Mouse (Mus musculus): ENCODE results near the gene Arfgap3. TPM values are rescaled to one million over a fixed set of nuclear protein-coding genes. Genes with fewer than 3 reads are reported as not detected.
"Not testable (repeated sequence)": the region's sequence is repeated elsewhere in the genome, so short reads cannot be mapped to it uniquely, and the experiment has no call there.

The Arfgap3 gene
- polyA plus RNA-seq (2015; fragmentation: Nextera tagmentation; extraction: Ambion mirVana), result 27.8 and 28.5 TPM in 2 replicates

DNA sequence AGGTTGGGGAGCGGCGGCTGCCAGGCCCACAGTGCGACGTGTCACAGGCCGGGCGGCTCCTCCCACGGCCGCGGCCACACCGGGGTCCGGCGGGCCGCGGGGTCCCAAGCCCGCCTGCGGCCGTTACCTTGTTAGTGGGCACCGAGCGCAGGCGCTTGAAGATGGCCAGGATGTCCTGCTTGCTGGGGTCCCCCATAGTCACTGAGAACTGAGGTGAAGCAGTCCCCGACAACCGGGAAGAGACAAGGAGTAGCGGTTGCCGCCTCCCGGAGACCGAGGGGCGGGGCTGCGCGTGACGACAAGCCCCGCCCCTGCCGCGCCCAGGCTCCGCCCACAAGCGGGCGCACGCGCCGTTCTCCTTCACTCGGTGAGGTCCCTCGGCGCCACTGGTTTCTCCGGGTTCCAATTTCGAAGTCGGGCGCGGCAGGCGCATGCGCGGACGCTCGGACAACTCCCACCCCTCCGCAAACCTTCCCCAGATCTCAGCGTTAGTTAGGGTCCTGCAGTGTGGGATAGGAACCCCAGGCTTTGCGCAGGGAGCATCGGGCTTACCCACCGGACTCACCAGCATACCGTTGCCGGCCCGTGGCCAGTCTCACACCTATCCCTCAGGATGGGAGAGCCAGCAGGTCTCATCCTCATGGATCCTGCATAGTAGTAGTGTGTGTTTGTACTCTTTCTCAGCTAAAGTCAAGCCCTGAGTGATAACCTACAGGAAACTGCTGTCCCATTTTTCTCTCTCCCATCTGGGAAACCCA is at the start of gene Arfgap3:
Gene Arfgap3 (minus strand): TSS at position 294 of the 758 bp plus-strand sequence.
- Histone ChIP-seq H3K36me3 (peaks cover 24% of the 10 kb centered on the region), H3K4me3 (peak within 1 kb of the TSS; percentile 91), H3K27me3 (replicated peaks) (no peaks in the 10 kb centered on the region), H3K9me3 (no peaks in the 10 kb centered on the region), H3K4me1 (peaks cover 33% of the 10 kb centered on the region), H3K27ac (replicated peaks) (peak within 1 kb of the TSS; percentile 62), H3K9ac (peak within 1 kb of the TSS; percentile 90), H3K4me2 (peak within 1 kb of the TSS; percentile 96)
- under 1% methylated on average over 60 of the region's 60 CpGs for WGBS
- ATAC-seq (ENCODE audit: extremely low read depth, insufficient number of reproducible peaks, low FRiP score, low TSS enrichment), result peak; percentile 88

DNA sequence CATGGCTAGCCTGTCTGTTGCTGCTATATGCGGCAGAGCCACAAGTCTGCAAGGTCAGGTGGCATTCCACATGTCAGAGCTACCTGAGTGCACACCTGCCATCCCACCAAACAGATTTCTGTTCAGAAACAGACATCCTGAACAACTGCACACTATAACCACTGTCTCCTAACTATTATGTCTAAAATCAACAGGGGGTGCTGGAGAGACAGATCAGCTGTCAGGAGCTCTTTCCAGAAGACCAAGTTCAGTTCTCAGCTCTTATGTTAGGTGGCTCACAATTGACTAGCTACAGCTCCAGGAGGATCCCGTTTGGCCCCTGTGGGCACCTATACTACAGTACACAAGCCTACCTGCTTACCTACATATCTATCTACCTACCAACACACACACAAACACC is 42.7 kb upstream of the Arfgap3 start:
- WGBS, result 73% methylated on average over 2 of the region's 2 CpGs
- Histone ChIP-seq H3K9ac (no peak overlapping the region), H3K9me3 (no peaks in the 10 kb centered on the region), H3K36me3 (peaks cover 45% of the 10 kb centered on the region), H3K4me2 (no peak overlapping the region), H3K27ac (replicated peaks) (no peak overlapping the region), H3K4me1 (peaks cover 15% of the 10 kb centered on the region), H3K4me3 (no peak overlapping the region), H3K27me3 (replicated peaks) (no peaks in the 10 kb centered on the region)
- ATAC-seq (ENCODE audit: extremely low read depth, insufficient number of reproducible peaks, low FRiP score, low TSS enrichment), result no peak

DNA sequence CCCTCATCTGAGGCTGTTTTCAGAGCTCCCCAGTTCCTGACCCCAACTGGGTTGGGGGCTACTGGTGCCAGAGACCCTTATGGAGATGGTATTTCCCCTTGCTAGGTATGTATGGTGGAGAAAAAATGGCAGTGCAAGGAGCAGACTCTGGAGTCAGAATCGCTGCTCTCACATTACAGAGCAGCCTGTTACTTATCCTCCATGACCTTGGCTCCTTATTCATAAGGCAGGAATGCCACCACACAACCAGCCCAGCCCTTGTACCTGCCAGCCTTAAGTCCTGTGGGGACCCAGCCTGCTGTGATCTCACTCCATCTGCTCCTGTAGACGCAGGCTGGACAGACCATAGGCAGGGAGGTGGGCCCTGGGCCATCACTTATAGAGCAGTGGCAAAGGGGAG is 37.9 kb upstream of the Arfgap3 start:
- Histone ChIP-seq H3K9me3 (no peaks in the 10 kb centered on the region), H3K4me1 (peaks cover 4% of the 10 kb centered on the region; the same call in 1 of the 2 replicates), H3K36me3 (peaks cover 94% of the 10 kb centered on the region), H3K4me2 (no peak overlapping the region), H3K4me3 (no peak overlapping the region), H3K27me3 (replicated peaks) (no peaks in the 10 kb centered on the region), H3K9ac (no peak overlapping the region), H3K27ac (replicated peaks) (no peak overlapping the region)
- 65% methylated on average over 2 of the region's 2 CpGs for WGBS
- no peak for ATAC-seq (ENCODE audit: extremely low read depth, insufficient number of reproducible peaks, low FRiP score, low TSS enrichment)

DNA sequence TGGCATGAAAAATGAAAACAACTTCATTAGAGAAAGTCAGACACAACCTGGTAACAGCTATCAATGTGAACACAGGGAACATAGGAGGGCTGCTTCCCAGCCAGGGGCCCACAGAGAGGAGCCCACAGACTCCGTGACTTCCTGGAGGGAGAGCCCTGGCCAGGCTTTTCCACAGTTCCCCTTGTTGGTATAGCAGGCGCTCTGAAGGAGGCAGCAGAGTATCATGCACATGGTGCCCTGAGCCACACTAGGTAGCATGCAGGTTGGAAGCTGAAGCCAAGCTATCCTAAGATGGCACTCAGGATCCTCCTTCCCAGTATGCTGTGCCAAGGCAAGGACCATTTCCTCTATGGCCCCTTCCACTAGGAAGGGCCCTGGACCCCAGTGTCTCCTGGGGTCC is 33.6 kb upstream of the Arfgap3 start:
- Histone ChIP-seq H3K4me1 (peaks cover 4% of the 10 kb centered on the region; the same call in 1 of the 2 replicates), H3K27ac (replicated peaks) (peak overlapping the region; percentile 37), H3K4me3 (no peak overlapping the region), H3K4me2 (no peak overlapping the region), H3K9ac (no peak overlapping the region), H3K36me3 (peaks cover 98% of the 10 kb centered on the region), H3K27me3 (replicated peaks) (no peaks in the 10 kb centered on the region), H3K9me3 (no peaks in the 10 kb centered on the region)
- 80% methylated on average over 2 of the region's 2 CpGs for WGBS
- ATAC-seq (ENCODE audit: extremely low read depth, insufficient number of reproducible peaks, low FRiP score, low TSS enrichment), result no peak

DNA sequence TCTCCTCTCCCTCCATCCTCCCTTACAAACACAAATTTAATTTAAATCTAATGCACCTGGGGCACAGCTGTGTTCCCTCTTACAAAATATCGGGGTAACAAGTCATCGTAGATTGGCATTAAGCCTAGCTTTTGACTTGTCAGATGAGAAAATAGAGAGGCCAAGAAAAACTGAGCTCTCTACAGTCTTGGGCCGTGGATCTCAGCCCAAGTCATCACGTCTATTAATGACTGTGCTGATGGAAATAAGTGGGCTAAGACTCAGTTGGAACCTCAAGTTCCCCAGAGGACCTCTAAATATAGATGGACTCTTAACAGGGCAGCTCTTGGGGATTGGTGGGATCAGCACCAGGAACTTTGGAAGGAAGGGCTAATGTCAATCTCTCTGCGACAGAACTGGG is 33.1 kb upstream of the Arfgap3 start:
- Histone ChIP-seq H3K4me1 (peaks cover 4% of the 10 kb centered on the region; the same call in 1 of the 2 replicates), H3K9ac (no peak overlapping the region), H3K27me3 (replicated peaks) (no peaks in the 10 kb centered on the region), H3K4me2 (no peak overlapping the region), H3K36me3 (peaks cover 98% of the 10 kb centered on the region), H3K27ac (replicated peaks) (no peak overlapping the region), H3K4me3 (no peak overlapping the region), H3K9me3 (no peaks in the 10 kb centered on the region)
- ATAC-seq (ENCODE audit: extremely low read depth, insufficient number of reproducible peaks, low FRiP score, low TSS enrichment), result no peak
- 69% methylated on average over 5 of the region's 5 CpGs for WGBS

DNA sequence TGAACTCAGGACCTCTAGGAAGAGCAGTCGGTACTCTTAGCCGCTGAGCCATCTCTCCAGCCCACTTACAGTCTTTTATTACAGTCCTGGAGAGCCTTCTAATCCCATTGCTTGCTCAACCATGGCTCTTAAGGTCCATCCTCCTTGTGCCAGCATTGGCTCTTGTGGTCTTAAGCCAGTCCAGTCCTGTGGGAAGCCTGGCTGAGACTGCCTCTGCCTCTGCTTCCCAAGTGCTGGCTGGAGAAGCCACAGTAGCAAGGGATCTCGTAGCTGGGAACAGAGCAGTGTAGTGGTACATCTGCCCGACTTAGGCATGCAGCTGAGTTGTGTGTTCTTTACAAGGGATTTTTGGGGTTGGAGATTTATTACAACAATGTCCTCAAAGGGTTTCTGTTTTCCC is 32.4 kb upstream of the Arfgap3 start:
- no peak overlapping the region for H3K9ac ChIP-seq
- no peak for ATAC-seq (ENCODE audit: extremely low read depth, insufficient number of reproducible peaks, low FRiP score, low TSS enrichment)
- H3K4me3 ChIP-seq, result no peak overlapping the region
- H3K4me1 ChIP-seq, result no peaks in the 10 kb centered on the region
- no peak overlapping the region for H3K4me2 ChIP-seq
- H3K27ac ChIP-seq (replicated peaks), result no peak overlapping the region
- peaks cover 98% of the 10 kb centered on the region for H3K36me3 ChIP-seq
- 94% methylated on average over 4 of the region's 4 CpGs for WGBS
- H3K9me3 ChIP-seq, result no peaks in the 10 kb centered on the region
- no peaks in the 10 kb centered on the region for H3K27me3 ChIP-seq (replicated peaks)

DNA sequence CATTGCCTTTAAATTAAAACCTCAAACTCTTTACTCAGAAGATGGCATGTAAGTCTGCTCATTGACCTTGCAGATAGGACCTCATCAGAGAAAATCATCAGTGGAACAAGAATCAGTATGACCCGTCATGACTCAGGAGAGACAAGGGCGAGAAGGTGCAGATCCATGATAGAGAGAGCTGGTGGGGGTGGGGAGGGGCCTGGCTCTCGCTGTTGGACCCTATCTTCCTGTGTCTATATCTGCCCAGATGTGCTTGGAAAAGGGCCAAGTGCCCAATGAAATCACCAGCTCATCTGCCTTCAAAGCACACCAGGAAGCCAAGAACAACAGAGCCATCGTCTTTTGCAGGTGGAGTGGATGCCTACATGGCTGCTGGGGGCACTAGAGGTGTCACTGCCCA is 27.1 kb upstream of the Arfgap3 start:
- Histone ChIP-seq H3K9me3 (no peaks in the 10 kb centered on the region), H3K4me1 (peaks cover 16% of the 10 kb centered on the region), H3K9ac (no peak overlapping the region), H3K36me3 (peaks cover 79% of the 10 kb centered on the region), H3K27me3 (replicated peaks) (no peaks in the 10 kb centered on the region), H3K4me2 (no peak overlapping the region), H3K4me3 (no peak overlapping the region), H3K27ac (replicated peaks) (no peak overlapping the region)
- WGBS, result 47% methylated on average over 4 of the region's 4 CpGs
- ATAC-seq (ENCODE audit: extremely low read depth, insufficient number of reproducible peaks, low FRiP score, low TSS enrichment), result no peak

DNA sequence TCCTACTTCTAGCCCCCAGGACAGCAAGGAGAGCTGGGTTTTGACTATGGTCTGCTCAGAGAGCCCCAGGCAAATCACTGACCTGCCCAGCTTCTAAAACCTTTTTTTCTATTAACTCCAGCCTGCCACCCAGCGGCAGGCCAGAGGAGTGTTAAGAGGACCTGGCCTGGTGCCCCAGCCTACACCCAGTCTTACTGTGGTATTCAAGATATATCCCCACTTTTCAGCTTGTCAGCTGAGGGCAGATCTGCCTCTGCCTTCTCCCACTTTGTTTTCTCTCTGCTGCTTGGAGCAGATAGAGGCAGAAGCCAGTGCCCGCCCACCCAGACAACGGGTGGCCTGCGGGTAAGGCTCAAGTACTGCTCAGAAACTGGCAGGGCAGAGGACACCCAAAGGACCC is 25.1 kb upstream of the Arfgap3 start:
- Histone ChIP-seq H3K4me3 (no peak overlapping the region), H3K9me3 (no peaks in the 10 kb centered on the region), H3K4me2 (no peak overlapping the region), H3K9ac (no peak overlapping the region), H3K36me3 (peaks cover 65% of the 10 kb centered on the region), H3K27ac (replicated peaks) (0 out of 2 replicates have a peak overlapping the region, but pooled peaks have one; percentile 40), H3K27me3 (replicated peaks) (no peaks in the 10 kb centered on the region), H3K4me1 (peaks cover 16% of the 10 kb centered on the region)
- ATAC-seq (ENCODE audit: extremely low read depth, insufficient number of reproducible peaks, low FRiP score, low TSS enrichment), result no peak
- WGBS, result 53% methylated on average over 4 of the region's 4 CpGs

DNA sequence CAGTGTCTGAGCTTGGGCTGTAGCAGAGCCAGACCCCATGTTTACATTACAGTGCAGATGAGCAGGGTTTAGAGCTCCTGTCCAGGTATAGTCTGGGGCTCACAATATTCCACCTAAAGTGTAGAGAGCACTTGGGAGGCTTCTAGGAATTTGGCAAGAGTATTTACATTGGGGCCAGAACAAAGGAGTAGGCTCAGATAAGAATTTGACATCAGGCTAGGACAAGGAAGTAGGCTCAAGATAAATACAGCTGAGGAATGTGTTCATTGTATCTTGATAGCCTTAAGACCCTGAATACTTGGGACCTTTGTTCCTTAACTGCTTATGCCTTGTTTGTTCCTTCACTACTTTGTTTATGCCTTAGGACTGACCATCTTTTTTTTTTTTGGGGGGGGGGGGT is 24.0 kb upstream of the Arfgap3 start:
- H3K27ac ChIP-seq (replicated peaks), result no peak overlapping the region
- H3K9ac ChIP-seq, result no peak overlapping the region
- no peak for ATAC-seq (ENCODE audit: extremely low read depth, insufficient number of reproducible peaks, low FRiP score, low TSS enrichment)
- H3K4me1 ChIP-seq, result peaks cover 16% of the 10 kb centered on the region
- no peak overlapping the region for H3K4me3 ChIP-seq
- no peak overlapping the region for H3K4me2 ChIP-seq
- H3K27me3 ChIP-seq (replicated peaks), result no peaks in the 10 kb centered on the region
- no peaks in the 10 kb centered on the region for H3K9me3 ChIP-seq
- H3K36me3 ChIP-seq, result peaks cover 54% of the 10 kb centered on the region

DNA sequence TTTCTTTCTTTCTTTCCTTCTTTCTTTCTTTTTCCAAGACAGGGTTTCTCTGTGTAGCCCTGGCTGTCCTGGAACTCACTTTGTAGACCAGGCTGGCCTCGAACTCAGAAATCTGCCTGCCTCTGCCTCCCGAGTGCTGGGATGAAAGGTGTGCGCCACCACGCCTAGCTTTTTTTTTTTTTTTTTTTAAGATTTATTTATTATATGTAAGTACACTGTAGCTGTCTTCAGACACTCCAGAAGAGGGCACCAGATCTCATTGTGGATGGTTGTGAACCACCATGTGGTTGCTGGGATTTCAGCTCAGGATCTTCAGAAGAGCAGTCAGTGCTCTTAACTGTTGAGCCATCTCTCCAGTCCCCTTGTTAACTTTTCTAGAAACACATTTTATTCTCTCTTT is 18.7 kb upstream of the Arfgap3 start:
- H3K4me1 ChIP-seq, result peaks cover 20% of the 10 kb centered on the region
- ATAC-seq (ENCODE audit: extremely low read depth, insufficient number of reproducible peaks, low FRiP score, low TSS enrichment); H3K9ac ChIP-seq; H3K9me3 ChIP-seq; H3K4me3 ChIP-seq; H3K27me3 ChIP-seq (replicated peaks); H3K27ac ChIP-seq (replicated peaks); H3K4me2 ChIP-seq: not testable (repeated sequence)
- 87% methylated on average over 4 of the region's 4 CpGs for WGBS
- peaks cover 19% of the 10 kb centered on the region for H3K36me3 ChIP-seq

DNA sequence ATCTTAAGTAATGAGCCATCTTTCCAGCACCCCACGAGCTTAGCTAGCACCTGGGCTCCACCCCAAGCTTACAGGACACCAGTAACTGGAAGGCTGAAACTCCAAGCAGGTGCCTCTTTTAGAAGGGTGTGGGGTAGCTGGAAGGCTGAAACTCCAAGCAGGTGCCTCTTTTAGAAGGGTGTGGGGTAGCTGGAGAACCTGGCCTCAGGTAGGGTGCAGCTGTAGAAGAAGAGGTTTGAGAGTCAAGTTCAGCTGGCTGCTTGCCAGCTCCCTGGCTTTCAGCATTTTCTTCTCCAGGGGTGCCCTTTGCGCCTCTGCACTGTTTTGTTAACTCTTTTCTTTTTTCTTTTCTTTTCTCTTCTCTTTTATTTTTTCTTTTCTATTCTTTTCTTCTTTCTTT is 18.2 kb upstream of the Arfgap3 start:
- H3K9me3 ChIP-seq, result no peaks in the 10 kb centered on the region
- no peak overlapping the region for H3K9ac ChIP-seq
- peaks cover 20% of the 10 kb centered on the region for H3K4me1 ChIP-seq
- 83% methylated on average over 2 of the region's 2 CpGs for WGBS
- no peak overlapping the region for H3K4me3 ChIP-seq
- peaks cover 15% of the 10 kb centered on the region; the same call in 1 of the 2 replicates for H3K36me3 ChIP-seq
- ATAC-seq (ENCODE audit: extremely low read depth, insufficient number of reproducible peaks, low FRiP score, low TSS enrichment), result no peak
- H3K4me2 ChIP-seq, result no peak overlapping the region
- H3K27ac ChIP-seq (replicated peaks), result no peak overlapping the region
- H3K27me3 ChIP-seq (replicated peaks), result peaks cover 6% of the 10 kb centered on the region; the same call in 1 of the 2 replicates
